Mouse (Mus musculus): ENCODE data around the gene Asap3. TPM values are rescaled to one million over a fixed set of nuclear protein-coding genes. Genes with fewer than 3 reads are reported as not detected.

Gene Asap3
- polyA plus RNA-seq, 1 experiment from 2014 or later = 2.8 TPM

DNA sequence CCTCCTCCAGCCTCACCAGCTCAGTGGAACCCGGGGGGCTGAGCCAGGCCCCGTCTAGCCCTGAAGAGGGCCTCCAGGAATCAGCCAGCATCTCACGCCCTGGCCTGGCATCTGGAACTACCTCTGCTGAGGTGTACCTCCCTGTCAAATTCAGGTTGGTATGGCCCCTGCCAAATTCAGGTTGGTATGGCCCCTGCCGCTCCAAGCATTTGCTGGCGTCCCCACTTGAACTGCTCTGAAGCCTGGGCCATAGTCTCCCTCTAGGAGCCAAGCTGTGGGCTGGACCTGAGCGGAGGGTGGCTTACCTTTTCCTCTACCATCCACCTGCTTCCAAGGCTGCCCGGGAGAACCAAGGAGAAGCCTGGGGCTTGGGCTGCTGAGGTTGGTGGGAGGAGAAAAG lies 36.6 kb downstream of the Asap3 start:
- H3K36me3 ChIP-seq (ENCODE audit: control insufficient read depth, insufficient read depth) = no peaks in the 10 kb centered on the region
- no peak overlapping the region for H3K4me2 ChIP-seq (ENCODE audit: low read depth, low read length)
- 78% methylated on average over 7 of the region's 7 CpGs for WGBS
- peaks cover 14% of the 10 kb centered on the region for H3K4me1 ChIP-seq (ENCODE audit: control insufficient read depth, insufficient read depth, low read length)
- H3K4me3 ChIP-seq (ENCODE audit: low read length) = no peak overlapping the region
- H3K27me3 ChIP-seq (ENCODE audit: control insufficient read depth, insufficient read depth, low read length) = peaks cover 19% of the 10 kb centered on the region
- no peak for ATAC-seq (replicated peaks; ENCODE audit: extremely low read depth, insufficient read depth, low FRiP score)
- no peak overlapping the region for H3K9ac ChIP-seq (ENCODE audit: low read length)
- no peaks in the 10 kb centered on the region for H3K9me3 ChIP-seq (replicated peaks; ENCODE audit: control insufficient read depth, low read length)
- H3K27ac ChIP-seq (ENCODE audit: low read length) = no peak overlapping the region

DNA sequence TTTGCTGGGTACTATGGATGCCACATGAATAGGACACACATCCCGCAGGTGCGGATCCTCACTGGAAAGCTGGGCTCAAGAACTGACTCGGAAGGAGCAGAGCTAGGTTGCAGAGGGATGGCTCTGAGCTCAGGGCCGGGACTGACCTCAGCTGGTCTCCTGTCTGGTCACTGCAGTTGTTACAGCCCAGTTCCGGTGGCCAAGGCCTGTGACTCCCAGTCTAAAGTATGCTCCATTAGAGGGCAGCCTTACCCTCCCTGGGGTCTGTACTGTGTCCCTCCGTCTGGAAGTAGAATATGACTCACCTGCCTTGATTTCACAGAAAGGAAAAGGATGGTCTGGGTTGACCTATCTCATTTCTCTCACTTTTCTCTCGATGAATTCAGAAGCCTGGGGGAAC lies 38.0 kb downstream of the Asap3 start:
- Histone ChIP-seq H3K4me1 (ENCODE audit: control insufficient read depth, insufficient read depth, low read length) (peaks cover 18% of the 10 kb centered on the region), H3K4me2 (ENCODE audit: low read depth, low read length) (no peak overlapping the region), H3K9me3 (replicated peaks; ENCODE audit: control insufficient read depth, low read length) (no peaks in the 10 kb centered on the region), H3K36me3 (ENCODE audit: control insufficient read depth, insufficient read depth) (no peaks in the 10 kb centered on the region), H3K27ac (ENCODE audit: low read length) (no peak overlapping the region), H3K9ac (ENCODE audit: low read length) (no peak overlapping the region), H3K4me3 (ENCODE audit: low read length) (no peak overlapping the region), H3K27me3 (ENCODE audit: control insufficient read depth, insufficient read depth, low read length) (peaks cover 13% of the 10 kb centered on the region)
- no peak for ATAC-seq (replicated peaks; ENCODE audit: extremely low read depth, insufficient read depth, low FRiP score)
- WGBS = 62% methylated on average over 7 of the region's 7 CpGs

DNA sequence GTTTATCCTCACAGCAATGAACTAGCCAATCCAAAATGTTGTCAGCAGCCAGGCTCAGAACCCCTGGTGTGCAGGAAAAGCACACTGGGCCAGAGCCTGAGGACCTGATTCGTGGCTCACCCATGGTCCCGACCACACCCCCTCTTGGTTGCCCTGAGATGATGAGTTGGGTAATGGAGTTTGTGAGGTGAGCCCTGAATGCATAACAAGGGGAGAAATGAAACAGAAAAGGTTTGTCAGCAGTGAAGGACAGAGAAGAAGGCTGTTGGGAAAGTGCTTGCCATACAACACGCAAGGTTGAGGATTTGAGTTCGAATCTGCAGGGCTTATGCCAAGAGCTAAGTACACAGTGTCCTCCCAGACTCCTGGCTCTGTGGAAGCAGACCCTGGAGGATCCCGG lies 39.5 kb downstream of the Asap3 start:
- peaks cover 30% of the 10 kb centered on the region for H3K4me1 ChIP-seq (ENCODE audit: control insufficient read depth, insufficient read depth, low read length)
- peaks cover 11% of the 10 kb centered on the region for H3K27me3 ChIP-seq (ENCODE audit: control insufficient read depth, insufficient read depth, low read length)
- no peak for ATAC-seq (replicated peaks; ENCODE audit: extremely low read depth, insufficient read depth, low FRiP score)
- H3K9me3 ChIP-seq (replicated peaks; ENCODE audit: control insufficient read depth, low read length) = no peaks in the 10 kb centered on the region
- no peak overlapping the region for H3K27ac ChIP-seq (ENCODE audit: low read length)
- H3K9ac ChIP-seq (ENCODE audit: low read length) = no peak overlapping the region
- H3K4me2 ChIP-seq (ENCODE audit: low read depth, low read length) = no peak overlapping the region
- 62% methylated on average over 5 of the region's 5 CpGs for WGBS
- H3K4me3 ChIP-seq (ENCODE audit: low read length) = no peak overlapping the region
- no peaks in the 10 kb centered on the region for H3K36me3 ChIP-seq (ENCODE audit: control insufficient read depth, insufficient read depth)

DNA sequence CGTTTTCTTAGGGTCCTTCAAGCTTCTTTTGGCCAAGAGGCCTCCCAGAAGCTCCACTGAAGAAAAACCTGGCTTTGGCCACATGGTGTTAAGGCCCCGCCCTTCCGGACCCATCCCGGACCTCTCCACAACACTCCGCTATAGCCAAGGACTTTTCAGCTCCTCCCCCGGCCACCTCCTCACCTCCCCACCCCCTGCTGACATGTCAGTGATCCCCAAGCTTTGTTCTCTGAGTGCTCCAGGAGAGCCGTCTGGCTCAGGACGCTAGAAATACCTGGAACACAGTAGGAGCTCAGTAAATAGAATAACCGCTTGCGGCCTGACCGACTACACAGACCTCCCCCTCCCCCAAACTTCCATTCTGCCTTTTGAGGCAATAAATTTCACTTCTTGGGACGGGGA lies 40.4 kb downstream of the Asap3 start:
- ATAC-seq (replicated peaks; ENCODE audit: extremely low read depth, insufficient read depth, low FRiP score) = peak; percentile 54
- peak overlapping the region; percentile 69 for H3K4me2 ChIP-seq (ENCODE audit: low read depth, low read length)
- H3K27me3 ChIP-seq (ENCODE audit: control insufficient read depth, insufficient read depth, low read length) = peaks cover 11% of the 10 kb centered on the region
- no peaks in the 10 kb centered on the region for H3K9me3 ChIP-seq (replicated peaks; ENCODE audit: control insufficient read depth, low read length)
- H3K4me1 ChIP-seq (ENCODE audit: control insufficient read depth, insufficient read depth, low read length) = peaks cover 30% of the 10 kb centered on the region
- H3K4me3 ChIP-seq (ENCODE audit: low read length) = peak overlapping the region; percentile 76
- peak overlapping the region; percentile 84 for H3K27ac ChIP-seq (ENCODE audit: low read length)
- no peaks in the 10 kb centered on the region for H3K36me3 ChIP-seq (ENCODE audit: control insufficient read depth, insufficient read depth)
- peak overlapping the region; percentile 74 for H3K9ac ChIP-seq (ENCODE audit: low read length)
- 5% methylated on average over 12 of the region's 12 CpGs for WGBS

DNA sequence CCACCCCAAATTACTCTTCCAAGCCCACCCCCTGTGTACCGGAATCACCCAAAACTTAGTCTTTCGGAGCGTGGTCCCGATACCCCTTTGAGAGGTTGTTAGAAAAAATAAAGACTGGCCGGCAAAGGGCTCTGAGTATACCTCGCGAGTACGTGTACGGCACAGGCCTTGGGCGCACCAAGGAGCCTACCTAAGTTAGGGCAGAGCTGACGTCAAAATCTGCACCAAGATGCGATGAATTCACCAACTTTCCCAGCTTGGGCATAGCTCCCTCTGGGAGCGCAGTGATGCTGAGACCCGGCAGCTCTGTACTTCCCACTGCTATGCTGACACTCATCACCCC lies 41.2 kb downstream of the Asap3 start:
- H3K4me1 ChIP-seq (ENCODE audit: control insufficient read depth, insufficient read depth, low read length) = peaks cover 30% of the 10 kb centered on the region
- peak overlapping the region; percentile 74 for H3K9ac ChIP-seq (ENCODE audit: low read length)

DNA sequence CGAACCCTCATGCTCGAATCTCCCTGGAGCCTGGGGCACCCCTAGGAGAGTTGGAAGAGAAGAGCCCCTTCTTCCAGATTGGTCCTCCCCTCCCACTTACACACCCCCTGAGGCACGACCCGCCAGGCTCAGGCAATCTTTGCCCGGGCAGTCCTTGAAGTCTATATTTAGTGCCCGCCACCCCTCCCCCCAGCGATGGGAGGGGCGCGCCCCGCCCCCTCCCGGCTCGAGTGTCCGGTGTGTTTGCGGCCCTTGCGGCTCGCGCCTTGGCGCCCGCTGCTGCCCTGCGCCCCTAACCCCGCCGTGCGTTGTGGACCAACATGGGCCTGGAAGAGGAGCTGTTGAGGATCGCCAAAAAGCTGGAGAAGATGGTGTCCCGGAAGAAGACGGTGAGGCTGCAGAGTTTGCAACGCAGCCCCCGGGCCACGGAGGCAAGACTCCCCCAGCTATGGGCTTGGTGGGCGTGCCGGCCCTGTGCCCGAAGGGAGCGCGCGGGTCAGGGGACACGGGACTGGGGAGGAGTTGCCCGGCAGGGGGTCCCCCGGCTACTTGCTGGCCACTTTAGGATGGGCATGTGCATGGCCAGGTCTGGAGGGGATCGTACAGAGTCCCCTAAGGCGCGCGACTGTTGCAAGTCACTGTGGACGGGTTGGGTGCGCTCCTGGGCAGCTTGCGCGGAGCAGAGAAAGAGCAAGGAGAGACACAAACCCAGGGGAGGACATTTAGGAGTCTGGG lies 41.7 kb downstream of the Asap3 start, which contains the start of gene Tcea3:
TSS of gene Tcea3 (plus strand) at position 1 of the 735 bp plus-strand sequence.
- peak within 1 kb of the TSS; percentile 76 for H3K4me3 ChIP-seq (ENCODE audit: low read length)
- H3K4me2 ChIP-seq (ENCODE audit: low read depth, low read length) = peak within 1 kb of the TSS; percentile 69
- peaks cover 11% of the 10 kb centered on the region for H3K27me3 ChIP-seq (ENCODE audit: control insufficient read depth, insufficient read depth, low read length)
- WGBS = under 1% methylated on average over 46 of the region's 46 CpGs
- H3K9me3 ChIP-seq (replicated peaks; ENCODE audit: control insufficient read depth, low read length) = no peaks in the 10 kb centered on the region
- H3K36me3 ChIP-seq (ENCODE audit: control insufficient read depth, insufficient read depth) = no peaks in the 10 kb centered on the region
- peak; percentile 73 for ATAC-seq (replicated peaks; ENCODE audit: extremely low read depth, insufficient read depth, low FRiP score)
- H3K4me1 ChIP-seq (ENCODE audit: control insufficient read depth, insufficient read depth, low read length) = peaks cover 30% of the 10 kb centered on the region
- peak within 1 kb of the TSS; percentile 74 for H3K9ac ChIP-seq (ENCODE audit: low read length)
- H3K27ac ChIP-seq (ENCODE audit: low read length) = peak within 1 kb of the TSS; percentile 84

More for the DNA sequence above, 41.2 kb downstream of the Asap3 start:
- no peaks in the 10 kb centered on the region for H3K9me3 ChIP-seq (replicated peaks; ENCODE audit: control insufficient read depth, low read length)
- peaks cover 11% of the 10 kb centered on the region for H3K27me3 ChIP-seq (ENCODE audit: control insufficient read depth, insufficient read depth, low read length)
- no peaks in the 10 kb centered on the region for H3K36me3 ChIP-seq (ENCODE audit: control insufficient read depth, insufficient read depth)
- peak overlapping the region; percentile 84 for H3K27ac ChIP-seq (ENCODE audit: low read length)
- peak overlapping the region; percentile 69 for H3K4me2 ChIP-seq (ENCODE audit: low read depth, low read length)
- ATAC-seq (replicated peaks; ENCODE audit: extremely low read depth, insufficient read depth, low FRiP score) = no peak
- peak overlapping the region; percentile 76 for H3K4me3 ChIP-seq (ENCODE audit: low read length)
- under 1% methylated on average over 14 of the region's 14 CpGs for WGBS

DNA sequence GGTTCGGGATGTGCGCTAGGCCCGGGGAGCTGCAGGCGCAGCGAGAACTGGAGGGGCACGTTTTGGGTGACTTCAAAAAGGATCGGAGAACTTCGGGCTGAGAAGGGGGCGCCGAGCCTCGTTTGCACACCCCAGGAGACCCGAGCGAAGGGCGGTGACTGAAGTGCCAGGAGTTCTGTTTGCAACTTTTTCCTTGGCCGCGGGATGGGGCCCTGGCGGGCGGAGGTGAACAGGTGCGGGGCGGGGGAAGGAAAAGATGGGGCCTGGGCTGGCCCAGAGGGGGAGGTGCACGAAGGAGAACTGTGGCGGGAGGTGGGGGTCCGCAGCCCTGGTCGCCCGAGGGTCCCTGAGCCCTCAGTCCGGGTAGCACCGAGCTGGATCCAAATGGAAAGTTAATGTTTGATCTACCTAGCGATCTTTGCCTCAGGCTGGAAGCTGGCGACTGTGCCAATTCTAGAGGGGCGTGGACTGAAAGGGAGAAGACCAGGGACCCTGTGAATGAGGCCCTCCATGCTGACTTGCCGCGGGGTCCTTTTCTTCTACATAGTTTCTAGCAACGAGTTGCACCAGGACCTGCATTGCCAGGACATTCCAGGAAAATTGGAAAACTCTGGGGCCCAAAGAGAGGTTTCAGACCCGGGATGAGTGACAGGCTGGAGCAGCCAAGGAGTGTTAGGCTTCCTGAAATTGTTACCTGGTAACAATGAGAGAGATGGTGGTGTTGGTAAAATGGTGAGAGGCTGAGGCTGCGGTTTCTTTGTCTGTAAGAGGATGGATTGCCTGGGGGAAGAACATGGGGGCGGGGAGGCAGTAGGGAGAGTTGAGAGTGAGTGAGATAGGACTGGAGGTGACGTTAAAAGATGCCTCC lies 42.5 kb downstream of the Asap3 start:
- Histone ChIP-seq H3K9me3 (replicated peaks; ENCODE audit: control insufficient read depth, low read length) (no peaks in the 10 kb centered on the region), H3K36me3 (ENCODE audit: control insufficient read depth, insufficient read depth) (no peaks in the 10 kb centered on the region), H3K27me3 (ENCODE audit: control insufficient read depth, insufficient read depth, low read length) (peaks cover 9% of the 10 kb centered on the region), H3K9ac (ENCODE audit: low read length) (peak overlapping the region; percentile 74), H3K4me2 (ENCODE audit: low read depth, low read length) (peak overlapping the region; percentile 69), H3K4me3 (ENCODE audit: low read length) (peak overlapping the region; percentile 76), H3K4me1 (ENCODE audit: control insufficient read depth, insufficient read depth, low read length) (peaks cover 30% of the 10 kb centered on the region), H3K27ac (ENCODE audit: low read length) (peak overlapping the region; percentile 84)
- ATAC-seq (replicated peaks; ENCODE audit: extremely low read depth, insufficient read depth, low FRiP score) = no peak
- WGBS = under 1% methylated on average over 37 of the region's 37 CpGs

DNA sequence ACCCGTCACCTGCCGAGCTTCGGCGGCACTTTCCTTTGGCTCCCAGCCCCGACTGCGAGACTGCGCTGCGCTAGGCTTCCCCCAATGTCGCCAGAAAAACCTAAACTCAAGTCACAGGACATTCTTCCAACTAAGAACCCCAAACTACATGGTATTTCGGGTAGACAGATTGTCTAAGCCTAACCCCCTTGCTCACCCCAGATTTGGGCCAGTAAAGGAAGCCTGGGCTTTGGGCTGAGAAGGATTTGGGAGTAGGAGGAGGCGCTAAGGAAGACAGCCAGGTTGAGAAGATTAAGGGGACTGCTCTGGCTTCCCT lies 43.1 kb downstream of the Asap3 start:
- peaks cover 30% of the 10 kb centered on the region for H3K4me1 ChIP-seq (ENCODE audit: control insufficient read depth, insufficient read depth, low read length)
- WGBS = 20% methylated on average over 11 of the region's 11 CpGs
- H3K9ac ChIP-seq (ENCODE audit: low read length) = peak overlapping the region; percentile 74
- peak overlapping the region; percentile 76 for H3K4me3 ChIP-seq (ENCODE audit: low read length)
- H3K4me2 ChIP-seq (ENCODE audit: low read depth, low read length) = peak overlapping the region; percentile 69
- H3K27me3 ChIP-seq (ENCODE audit: control insufficient read depth, insufficient read depth, low read length) = peaks cover 9% of the 10 kb centered on the region
- no peak for ATAC-seq (replicated peaks; ENCODE audit: extremely low read depth, insufficient read depth, low FRiP score)
- H3K9me3 ChIP-seq (replicated peaks; ENCODE audit: control insufficient read depth, low read length) = no peaks in the 10 kb centered on the region
- H3K27ac ChIP-seq (ENCODE audit: low read length) = peak overlapping the region; percentile 2; the same call in 1 of the 2 replicates
- H3K36me3 ChIP-seq (ENCODE audit: control insufficient read depth, insufficient read depth) = no peaks in the 10 kb centered on the region

DNA sequence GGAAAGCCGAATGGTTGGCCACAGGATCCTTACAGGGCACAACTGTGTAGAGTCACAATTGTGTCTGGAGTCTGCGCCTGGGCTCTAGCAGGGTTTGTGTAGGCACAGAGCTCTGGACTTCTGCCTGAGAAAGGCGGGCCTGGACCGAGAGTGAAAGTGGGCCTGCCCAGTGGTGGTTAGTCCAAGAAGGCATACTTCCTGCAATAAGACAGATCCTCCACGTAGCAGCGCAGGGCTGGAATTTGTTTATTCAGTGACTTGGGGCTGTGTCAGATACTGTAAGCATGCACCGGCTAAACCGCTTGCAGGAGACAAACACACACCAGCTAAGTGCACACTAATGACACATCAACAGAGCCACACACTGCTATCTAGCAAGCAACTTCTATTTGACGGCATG lies 43.6 kb downstream of the Asap3 start:
- Histone ChIP-seq H3K27me3 (ENCODE audit: control insufficient read depth, insufficient read depth, low read length) (peaks cover 9% of the 10 kb centered on the region), H3K9me3 (replicated peaks; ENCODE audit: control insufficient read depth, low read length) (no peaks in the 10 kb centered on the region), H3K36me3 (ENCODE audit: control insufficient read depth, insufficient read depth) (no peaks in the 10 kb centered on the region), H3K4me2 (ENCODE audit: low read depth, low read length) (peak overlapping the region; percentile 69), H3K9ac (ENCODE audit: low read length) (peak overlapping the region; percentile 35; the same call in 1 of the 2 replicates), H3K4me1 (ENCODE audit: control insufficient read depth, insufficient read depth, low read length) (peaks cover 30% of the 10 kb centered on the region), H3K4me3 (ENCODE audit: low read length) (peak overlapping the region; percentile 76; the same call in 1 of the 2 replicates), H3K27ac (ENCODE audit: low read length) (peak overlapping the region; percentile 2; the same call in 1 of the 2 replicates)
- WGBS = 28% methylated on average over 9 of the region's 9 CpGs
- peak; percentile 37 for ATAC-seq (replicated peaks; ENCODE audit: extremely low read depth, insufficient read depth, low FRiP score)

Data from heart, embryonic 16.5 days (tissue).